Mouse (Mus musculus) bone marrow macrophage, adult 2 months (primary cell): ENCODE measurements around the gene Tbc1d17.

ENCODE experiments used
- CTCF ChIP-seq: IDR thresholded peaks from 2 replicates; pipeline ENCODE4 v1.5.1; 2012; ENCODE audit warnings: low read depth, mild to moderate bottlenecking, low read length, moderate library complexity
- POLR2A ChIP-seq: IDR thresholded peaks from 2 replicates; pipeline ENCODE4 v1.6.1; 2012; ENCODE audit warnings: mild to moderate bottlenecking, low read depth, low read length, borderline replicate concordance

DNA sequence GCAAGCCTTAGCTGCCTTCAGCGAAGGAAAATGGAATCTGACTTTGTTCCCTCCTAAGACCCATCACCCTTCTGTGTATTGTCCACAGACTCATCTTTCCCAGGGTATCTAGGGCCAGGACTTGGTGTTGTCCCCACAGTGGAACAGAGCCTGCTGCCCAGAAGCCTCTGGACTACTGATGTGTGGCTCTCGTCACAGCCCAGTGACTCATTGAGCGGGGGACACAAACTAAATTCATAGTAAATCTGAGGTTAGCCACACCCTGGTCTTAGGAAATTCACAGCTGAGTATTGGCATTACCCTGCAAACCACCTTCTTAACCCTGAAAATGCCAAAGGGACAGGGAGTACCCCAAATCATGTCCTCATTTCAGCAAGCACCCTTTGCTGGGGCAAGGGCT is 22.1 kb downstream of the Tbc1d17 start:
- TF ChIP-seq POLR2A, result no peak
- no peak for TF ChIP-seq CTCF
